ENCODE assay signal across 21 mouse cellular contexts in the genomic region with DNA sequence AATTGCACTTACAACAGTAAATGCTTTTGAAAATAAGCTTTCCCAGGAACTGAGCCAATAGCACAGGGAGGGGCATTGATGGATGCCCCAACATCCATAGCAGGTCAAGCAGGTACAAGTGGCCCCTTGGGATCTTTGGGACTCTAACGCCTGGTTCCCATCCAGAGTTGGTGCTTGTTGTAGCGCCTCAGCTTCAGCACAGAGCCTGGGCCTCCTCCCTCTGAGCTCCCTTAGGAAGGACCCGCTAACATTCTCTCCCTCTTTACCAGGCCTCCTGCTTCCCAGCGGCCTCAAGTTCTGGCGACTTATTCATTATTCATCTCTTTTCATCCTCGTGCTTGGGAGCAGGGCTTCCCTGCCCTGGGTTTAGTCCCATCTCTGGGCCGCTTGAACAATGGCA. TPM values are rescaled to one million over a fixed set of nuclear protein-coding genes. Genes with fewer than 3 reads are reported as not detected.
DNase-seq lines count a peak whose midpoint lies in the region; ATAC-seq and TF ChIP-seq lines count a peak whose summit lies in the region.
"Had no signal": no experiment of that assay in that cellular context is flagged by ENCODE, and none has a peak within 500 bp of the region (broad histone marks: within the 10 kb centered on the region; RNA-seq: fewer than 3 reads in every experiment).

Gene Myo3b (plus strand): TSS at position 375 of the 400 bp plus-strand sequence.

- no peak for DNase-seq in limb, embryonic 10.5 days (ENCODE audit: low spot score)
- DNase-seq in ES-E14 (ENCODE audit: low read depth, low spot score), result no peak
- no peak for DNase-seq in embryonic facial prominence, embryonic 14.5 days (ENCODE audit: low spot score)
- no peak for DNase-seq in adrenal gland, postnatal 10 days
- no peak for DNase-seq in gastrocnemius, postnatal 36 days
- DNase-seq: adrenal gland, adult 8-10 months; cerebellum, adult 18-20 months; cerebellum, postnatal 36 days; kidney, adult 11 months; kidney, postnatal 10 days; liver, embryonic 13.5 days; thymus, adult 2 months had no signal

- H3K27ac ChIP-seq in limb, embryonic 12.5 days, result no peak within 1 kb of the TSS
- no peak within 1 kb of the TSS for H3K27ac ChIP-seq in limb, embryonic 10.5 days
- H3K27ac ChIP-seq in ES-E14 (ENCODE audit: insufficient read depth, low read depth, low read length, poor library complexity, severe bottlenecking), result no peak within 1 kb of the TSS
- no peak within 1 kb of the TSS for H3K27ac ChIP-seq in embryonic facial prominence, embryonic 14.5 days (replicated peaks; ENCODE audit: low read depth, low read length)
- no peak within 1 kb of the TSS for H3K27ac ChIP-seq in neural tube, embryonic 13.5 days (replicated peaks)
- H3K27ac ChIP-seq: embryonic facial prominence, embryonic 15.5 days; hindbrain, embryonic 14.5 days; liver, embryonic 13.5 days; lung, embryonic 15.5 days; stomach, embryonic 15.5 days had no signal

- no peak for ATAC-seq in limb, embryonic 12.5 days (ENCODE audit: insufficient number of reproducible peaks, insufficient read depth, low FRiP score, low TSS enrichment, low read depth)
- no peak for ATAC-seq in embryonic facial prominence, embryonic 14.5 days (ENCODE audit: low read depth)
- ATAC-seq in neural tube, embryonic 13.5 days (ENCODE audit: low read depth), result peak; percentile 44; the same call in 1 of the 2 replicates

- no peak within 1 kb of the TSS for H3K4me3 ChIP-seq in limb, embryonic 12.5 days (replicated peaks)
- no peak within 1 kb of the TSS for H3K4me3 ChIP-seq in limb, embryonic 10.5 days
- peak within 1 kb of the TSS; percentile 1 to 20; a peak in 2 of 4 replicates for H3K4me3 ChIP-seq in ES-E14 (ENCODE audit: insufficient read depth in 1 of 2, low read depth in 1 of 2, low read length in 2 of 2, poor library complexity in 1 of 2, severe bottlenecking in 1 of 2)
- H3K4me3 ChIP-seq in embryonic facial prominence, embryonic 14.5 days (ENCODE audit: low read depth, low read length), result no peak within 1 kb of the TSS
- H3K4me3 ChIP-seq in neural tube, embryonic 13.5 days, result no peak within 1 kb of the TSS
- H3K4me3 ChIP-seq: embryonic facial prominence, embryonic 15.5 days; liver, embryonic 13.5 days; lung, embryonic 15.5 days; stomach, embryonic 15.5 days had no signal

- no peaks in the 10 kb centered on the region; the same call in 1 of the 2 replicates for H3K4me1 ChIP-seq in limb, embryonic 12.5 days (replicated peaks)
- peaks cover 8% of the 10 kb centered on the region for H3K4me1 ChIP-seq in limb, embryonic 10.5 days
- H3K4me1 ChIP-seq in ES-E14 (ENCODE audit: control insufficient read depth in 2 of 2, insufficient read depth in 2 of 2, low read length in 2 of 2, poor library complexity in 1 of 2), result peaks cover 0 to 2% of the 10 kb centered on the region in 2 experiments; a peak in 1 of 4 replicates
- 0 out of 2 replicates have a peak, but pooled peaks cover 3% of the 10 kb centered on the region for H3K4me1 ChIP-seq in embryonic facial prominence, embryonic 14.5 days (ENCODE audit: control insufficient read depth, insufficient read depth, low read length)
- peaks cover 19% of the 10 kb centered on the region for H3K4me1 ChIP-seq in neural tube, embryonic 13.5 days (replicated peaks)
- H3K4me1 ChIP-seq: liver, embryonic 13.5 days; lung, embryonic 15.5 days; stomach, embryonic 15.5 days had no signal

- peak within 1 kb of the TSS; percentile 4; the same call in 1 of the 2 replicates for H3K4me2 ChIP-seq in limb, embryonic 12.5 days
- no peak within 1 kb of the TSS for H3K4me2 ChIP-seq in embryonic facial prominence, embryonic 14.5 days (ENCODE audit: low read depth, low read length)
- no peak within 1 kb of the TSS for H3K4me2 ChIP-seq in neural tube, embryonic 13.5 days
- H3K4me2 ChIP-seq: embryonic facial prominence, embryonic 15.5 days; hindbrain, embryonic 14.5 days; liver, embryonic 13.5 days; lung, embryonic 15.5 days; stomach, embryonic 15.5 days had no signal

- intact Hi-C loops in gastrocnemius, postnatal 36 days (cut with DNase I), result no loop called here

- WGBS in limb, embryonic 12.5 days, result 32% methylated on average over 7 of the region's 7 CpGs
- WGBS in limb, embryonic 10.5 days, result 35% methylated on average over 7 of the region's 7 CpGs
- 18% methylated on average over 7 of the region's 7 CpGs for WGBS in embryonic facial prominence, embryonic 14.5 days
- 26% methylated on average over 7 of the region's 7 CpGs for WGBS in neural tube, embryonic 13.5 days

- no peaks in the 10 kb centered on the region for H3K9me3 ChIP-seq in limb, embryonic 12.5 days
- no peaks in the 10 kb centered on the region for H3K9me3 ChIP-seq in limb, embryonic 10.5 days (replicated peaks)
- no peaks in the 10 kb centered on the region for H3K9me3 ChIP-seq in ES-E14 (ENCODE audit: control insufficient read depth, insufficient read depth, low read depth, low read length)
- no peaks in the 10 kb centered on the region for H3K9me3 ChIP-seq in embryonic facial prominence, embryonic 14.5 days (ENCODE audit: control insufficient read depth, low read length)
- H3K9me3 ChIP-seq in neural tube, embryonic 13.5 days, result no peaks in the 10 kb centered on the region
- H3K9me3 ChIP-seq: embryonic facial prominence, embryonic 15.5 days; liver, embryonic 13.5 days; lung, embryonic 15.5 days; stomach, embryonic 15.5 days had no signal

- in situ Hi-C loops in ES-E14 (cut with MboI; ENCODE audit: low sequenced_read_pairs in 2 of 2, unreplicated experiment in 2 of 2), result no loop called here

- H3K27me3 ChIP-seq in limb, embryonic 12.5 days, result no peaks in the 10 kb centered on the region
- no peaks in the 10 kb centered on the region for H3K27me3 ChIP-seq in limb, embryonic 10.5 days (ENCODE audit: low read depth, poor library complexity, severe bottlenecking)
- H3K27me3 ChIP-seq in embryonic facial prominence, embryonic 14.5 days (replicated peaks; ENCODE audit: control insufficient read depth, insufficient read depth, low read length), result no peaks in the 10 kb centered on the region
- H3K27me3 ChIP-seq in neural tube, embryonic 13.5 days, result no peaks in the 10 kb centered on the region
- H3K27me3 ChIP-seq: embryonic facial prominence, embryonic 15.5 days; lung, embryonic 15.5 days; stomach, embryonic 15.5 days had no signal

- H3K36me3 ChIP-seq in limb, embryonic 12.5 days, result no peaks in the 10 kb centered on the region
- no peaks in the 10 kb centered on the region for H3K36me3 ChIP-seq in limb, embryonic 10.5 days
- H3K36me3 ChIP-seq in ES-E14 (ENCODE audit: control insufficient read depth, insufficient read depth, low read length, poor library complexity, severe bottlenecking), result no peaks in the 10 kb centered on the region
- H3K36me3 ChIP-seq in embryonic facial prominence, embryonic 14.5 days (ENCODE audit: control insufficient read depth, insufficient read depth, low read length), result no peaks in the 10 kb centered on the region
- no peaks in the 10 kb centered on the region for H3K36me3 ChIP-seq in neural tube, embryonic 13.5 days
- H3K36me3 ChIP-seq: embryonic facial prominence, embryonic 15.5 days; liver, embryonic 13.5 days; lung, embryonic 15.5 days; stomach, embryonic 15.5 days had no signal

- no peak within 1 kb of the TSS for H3K9ac ChIP-seq in limb, embryonic 12.5 days (replicated peaks)
- H3K9ac ChIP-seq in ES-E14 (ENCODE audit: insufficient read depth, low read depth, low read length, poor library complexity, severe bottlenecking), result peak within 1 kb of the TSS; percentile 2; the same call in 1 of the 2 replicates
- H3K9ac ChIP-seq in embryonic facial prominence, embryonic 14.5 days (ENCODE audit: low read depth, low read length), result 0 out of 2 replicates have a peak within 1 kb of the TSS, but pooled peaks have one; percentile 11
- no peak within 1 kb of the TSS for H3K9ac ChIP-seq in neural tube, embryonic 13.5 days
- H3K9ac ChIP-seq: embryonic facial prominence, embryonic 15.5 days; hindbrain, embryonic 14.5 days; liver, embryonic 13.5 days; lung, embryonic 15.5 days; stomach, embryonic 15.5 days had no signal

TF ChIP-seq in ES-E14, 5 proteins besides CTCF, POLR2A, EP300 and RAD21:
- TF ChIP-seq CHD2 (IDR thresholded peaks at IDR 0.05; ENCODE audit: low read depth, low read length), result no peak
- no peak for TF ChIP-seq HCFC1 (IDR thresholded peaks at IDR 0.05; ENCODE audit: borderline replicate concordance, insufficient read depth, low read length)
- no peak for TF ChIP-seq MAFK (IDR thresholded peaks at IDR 0.05; ENCODE audit: insufficient read depth, low read depth, low read length)
- TF ChIP-seq ZC3H11A (IDR thresholded peaks at IDR 0.05; ENCODE audit: borderline replicate concordance, low read depth, low read length), result no peak
- TF ChIP-seq ZNF384 (IDR thresholded peaks at IDR 0.05; ENCODE audit: low read depth, low read length), result no peak

RNA-seq across cellular contexts. Expression of gene Myo3b, which starts in this region (rescaled TPM):
- polyA plus RNA-seq in limb, embryonic 12.5 days (2016; fragmentation: Nextera tagmentation; extraction: Ambion mirVana), result not detected in 2 replicates
- not detected in 2 replicates for polyA plus RNA-seq in limb, embryonic 10.5 days (2016; fragmentation: Nextera tagmentation; extraction: Ambion mirVana)
- total RNA-seq in ES-E14 (2012; rRNA removed), result 0.13 and 0.69 TPM in 2 replicates
- polyA plus RNA-seq in embryonic facial prominence, embryonic 14.5 days (2014; fragmentation: Nextera tagmentation; extraction: Ambion mirVana), result 0.04 TPM in 1 of 2 replicates, not detected in the other
- polyA plus RNA-seq in neural tube, embryonic 13.5 days (2015; fragmentation: Nextera tagmentation; extraction: Ambion mirVana), result 0.04 and 0.10 TPM in 2 replicates
- total RNA-seq in adrenal gland, postnatal 10 days (2021), result not detected
- not detected for total RNA-seq in gastrocnemius, postnatal 36 days (2021)
- total RNA-seq: granulocyte monocyte progenitor cell, adult 5-6 weeks had no signal
- polyA plus RNA-seq: embryonic facial prominence, embryonic 15.5 days; forebrain, embryonic 11.5 days; limb, embryonic 11.5 days; liver, embryonic 13.5 days had no signal

Comparison
In these comparisons a context has a peak if more than half of its experiments do, and no peak if none do; other contexts are left out.
1. Peak in ATAC-seq in neural tube, embryonic 13.5 days; RNA of the gene not detected or under 1 TPM.
2. H3K4me3 ChIP-seq: peak in ES-E14 (2 of 2); none in limb, embryonic 12.5 days (single experiment), limb, embryonic 10.5 days (single experiment), embryonic facial prominence, embryonic 14.5 days (single experiment) and neural tube, embryonic 13.5 days (single experiment).
3. H3K9ac ChIP-seq: peak in ES-E14 (single experiment) and embryonic facial prominence, embryonic 14.5 days (single experiment); none in limb, embryonic 12.5 days (single experiment) and neural tube, embryonic 13.5 days (single experiment).